Mouse (Mus musculus): Measurements from ENCODE around the gene Mfsd2a. TPM values are rescaled to one million over a fixed set of nuclear protein-coding genes. Genes with fewer than 3 reads are reported as not detected.

Gene Mfsd2a
- total and polyA plus RNA-seq, 2 experiments, result 32.8 to 44.0 TPM

DNA sequence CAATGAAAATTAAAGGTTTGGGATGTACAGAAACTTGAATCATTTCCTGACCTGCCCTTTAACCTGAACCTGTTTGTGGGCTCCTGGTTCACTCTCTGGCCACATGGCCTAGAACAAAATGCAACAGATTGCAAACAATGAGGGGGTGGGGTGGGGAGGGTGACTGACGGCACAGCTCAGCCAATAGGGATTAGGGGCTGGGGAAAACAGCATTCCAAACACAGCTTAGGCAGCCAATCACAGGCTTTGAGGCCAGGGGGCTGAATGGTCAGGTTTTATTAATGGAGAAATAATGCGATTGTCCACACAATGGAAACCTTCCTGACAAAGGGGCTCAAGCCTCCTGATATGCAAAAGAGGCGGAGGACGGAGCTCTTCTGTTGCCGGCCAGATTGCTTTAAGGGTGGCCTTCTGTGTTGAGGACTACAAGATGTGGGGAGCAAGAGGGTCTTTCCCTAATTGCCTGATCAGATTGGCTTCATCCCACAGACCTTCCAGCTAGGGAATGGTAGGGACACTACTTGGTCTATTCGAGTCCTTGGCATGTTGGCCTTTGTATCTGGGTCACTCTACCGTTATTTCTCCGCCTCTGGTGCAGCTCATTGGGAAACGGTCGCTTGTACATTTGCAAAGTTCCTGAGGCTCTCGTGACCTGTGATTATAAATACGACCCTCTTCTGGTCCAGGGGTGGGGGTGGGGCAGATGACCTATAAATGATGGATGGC is 37.7 kb upstream of the Mfsd2a start:
- H3K4me1 ChIP-seq (ENCODE audit: control insufficient read depth, insufficient read depth, low read length), result peaks cover 18% of the 10 kb centered on the region
- 0 out of 2 replicates have a peak, but pooled peaks cover 2% of the 10 kb centered on the region for H3K79me2 ChIP-seq (ENCODE audit: control insufficient read depth, insufficient read depth, low read length)
- H3K27ac ChIP-seq (replicated peaks; ENCODE audit: insufficient read depth, low read depth, low read length), result peak overlapping the region; percentile 90
- no peak for TF ChIP-seq POLR2A (IDR thresholded peaks at IDR 0.05; ENCODE audit: extremely low read depth, insufficient read depth, low read length)
- TF ChIP-seq CTCF (IDR thresholded peaks at IDR 0.05; ENCODE audit: low read depth, low read length), result no peak
- peak overlapping the region; percentile 64 for H3K9ac ChIP-seq (ENCODE audit: low read depth, low read length)
- DNase-seq (ENCODE audit: extremely low read depth, low read depth, low spot score), result peak; percentile 88
- peak overlapping the region; percentile 45 for H3K4me3 ChIP-seq (ENCODE audit: insufficient read depth, low read depth, low read length)
- H3K27me3 ChIP-seq (ENCODE audit: control insufficient read depth, insufficient read depth, low read length), result no peaks in the 10 kb centered on the region
- 11% methylated on average over 12 of the region's 12 CpGs for WGBS
- H3K36me3 ChIP-seq (ENCODE audit: control insufficient read depth, insufficient read depth, low read length), result no peaks in the 10 kb centered on the region

- Histone ChIP-seq H3K36me3 (ENCODE audit: control insufficient read depth, insufficient read depth, low read length) (no peaks in the 10 kb centered on the region), H3K27me3 (ENCODE audit: control insufficient read depth, insufficient read depth, low read length) (no peaks in the 10 kb centered on the region), H3K4me1 (ENCODE audit: control insufficient read depth, insufficient read depth, low read length) (peaks cover 18% of the 10 kb centered on the region), H3K79me2 (ENCODE audit: control insufficient read depth, insufficient read depth, low read length) (0 out of 2 replicates have a peak, but pooled peaks cover 2% of the 10 kb centered on the region), H3K4me3 (ENCODE audit: insufficient read depth, low read depth, low read length) (peak overlapping the region; percentile 94), H3K9ac (ENCODE audit: low read depth, low read length) (peak overlapping the region; percentile 98), H3K27ac (replicated peaks; ENCODE audit: insufficient read depth, low read depth, low read length) (peak overlapping the region; percentile 84)
- no peak for DNase-seq (ENCODE audit: extremely low read depth, low read depth, low spot score)
- WGBS, result under 1% methylated on average over 47 of the region's 47 CpGs
- TF ChIP-seq CTCF (IDR thresholded peaks at IDR 0.05; ENCODE audit: low read depth, low read length), result 0 out of 2 replicates have a peak, but pooled peaks have one; percentile 2
- no peak for TF ChIP-seq POLR2A (IDR thresholded peaks at IDR 0.05; ENCODE audit: extremely low read depth, insufficient read depth, low read length)
Observed at GRCm38 (mm10) chr4:122996618-122997381, 35.8 kb upstream of the Mfsd2a start.

DNA sequence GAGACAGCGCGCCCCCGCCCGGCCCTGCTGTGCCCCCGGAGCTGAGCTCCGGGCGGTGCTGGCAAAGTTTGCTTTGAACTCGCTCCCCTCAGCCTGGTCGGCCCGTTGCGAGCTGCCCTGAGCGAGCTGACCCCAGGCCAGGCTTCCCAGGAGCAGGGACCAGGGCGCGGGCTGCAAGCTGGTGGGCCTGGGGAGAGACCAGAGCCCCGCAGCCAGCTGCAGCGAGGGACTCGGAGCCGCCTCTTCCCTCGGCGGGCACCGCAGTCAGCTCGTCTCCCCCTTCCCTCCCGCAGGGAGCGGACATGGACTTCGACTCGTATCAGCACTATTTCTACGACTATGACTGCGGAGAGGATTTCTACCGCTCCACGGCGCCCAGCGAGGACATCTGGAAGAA is 35.2 kb upstream of the Mfsd2a start:
- DNase-seq (ENCODE audit: extremely low read depth, low read depth, low spot score), result no peak
- peak overlapping the region; percentile 98 for H3K9ac ChIP-seq (ENCODE audit: low read depth, low read length)
- WGBS, result 0% methylated on average over 32 of the region's 32 CpGs
- TF ChIP-seq POLR2A (IDR thresholded peaks at IDR 0.05; ENCODE audit: extremely low read depth, insufficient read depth, low read length) (no peak), CTCF (IDR thresholded peaks at IDR 0.05; ENCODE audit: low read depth, low read length) (no peak)
- H3K27me3 ChIP-seq (ENCODE audit: control insufficient read depth, insufficient read depth, low read length), result no peaks in the 10 kb centered on the region
- peak overlapping the region; percentile 94 for H3K4me3 ChIP-seq (ENCODE audit: insufficient read depth, low read depth, low read length)
- H3K36me3 ChIP-seq (ENCODE audit: control insufficient read depth, insufficient read depth, low read length), result no peaks in the 10 kb centered on the region
- 0 out of 2 replicates have a peak, but pooled peaks cover 2% of the 10 kb centered on the region for H3K79me2 ChIP-seq (ENCODE audit: control insufficient read depth, insufficient read depth, low read length)
- peaks cover 16% of the 10 kb centered on the region for H3K4me1 ChIP-seq (ENCODE audit: control insufficient read depth, insufficient read depth, low read length)
- peak overlapping the region; percentile 84 for H3K27ac ChIP-seq (replicated peaks; ENCODE audit: insufficient read depth, low read depth, low read length)

- 0 out of 2 replicates have a peak, but pooled peaks cover 2% of the 10 kb centered on the region for H3K79me2 ChIP-seq (ENCODE audit: control insufficient read depth, insufficient read depth, low read length)
- H3K9ac ChIP-seq (ENCODE audit: low read depth, low read length), result peak within 1 kb of the TSS; percentile 98
- no peak for DNase-seq (ENCODE audit: extremely low read depth, low read depth, low spot score)
- H3K36me3 ChIP-seq (ENCODE audit: control insufficient read depth, insufficient read depth, low read length), result no peaks in the 10 kb centered on the region
- WGBS, result under 1% methylated on average over 68 of the region's 69 CpGs
- H3K4me3 ChIP-seq (ENCODE audit: insufficient read depth, low read depth, low read length), result peak within 1 kb of the TSS; percentile 94
- H3K27ac ChIP-seq (replicated peaks; ENCODE audit: insufficient read depth, low read depth, low read length), result peak within 1 kb of the TSS; percentile 84
- TF ChIP-seq CTCF (IDR thresholded peaks at IDR 0.05; ENCODE audit: low read depth, low read length), result peak; percentile 93
- TF ChIP-seq POLR2A (IDR thresholded peaks at IDR 0.05; ENCODE audit: extremely low read depth, insufficient read depth, low read length), result peak; percentile 8; the same call in 1 of the 2 replicates
- H3K27me3 ChIP-seq (ENCODE audit: control insufficient read depth, insufficient read depth, low read length), result no peaks in the 10 kb centered on the region
- H3K4me1 ChIP-seq (ENCODE audit: control insufficient read depth, insufficient read depth, low read length), result peaks cover 15% of the 10 kb centered on the region
Observed at GRCm38 (mm10) chr4:122995404-122996220, 34.6 kb upstream of the Mfsd2a start, which contains the start of gene Mycl. Gene Mycl (plus strand): TSS chr4:122995652.

DNA sequence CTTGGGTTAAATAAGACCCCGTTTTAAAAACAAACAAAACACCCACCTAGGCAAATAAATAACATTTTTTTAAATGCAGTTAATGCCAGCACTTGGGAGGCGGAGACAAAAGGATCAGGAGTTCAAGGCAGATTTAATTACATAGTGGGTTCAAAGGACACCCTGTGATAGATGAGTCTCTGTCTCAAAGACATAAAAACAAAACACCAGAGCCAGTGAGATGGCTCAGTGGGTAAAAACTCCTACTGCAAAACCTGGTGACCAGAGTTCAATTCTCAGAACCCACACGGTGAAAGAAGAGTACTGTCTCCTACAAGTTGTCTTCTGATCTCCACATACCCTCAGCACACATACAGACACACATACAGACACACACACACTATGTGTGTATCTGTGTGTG is 31.3 kb upstream of the Mfsd2a start:
- no peak overlapping the region for H3K27ac ChIP-seq (replicated peaks; ENCODE audit: insufficient read depth, low read depth, low read length)
- H3K27me3 ChIP-seq (ENCODE audit: control insufficient read depth, insufficient read depth, low read length), result no peaks in the 10 kb centered on the region
- no peak for DNase-seq (ENCODE audit: extremely low read depth, low read depth, low spot score)
- H3K4me1 ChIP-seq (ENCODE audit: control insufficient read depth, insufficient read depth, low read length), result peaks cover 4% of the 10 kb centered on the region; the same call in 1 of the 2 replicates
- H3K79me2 ChIP-seq (ENCODE audit: control insufficient read depth, insufficient read depth, low read length), result 0 out of 2 replicates have a peak, but pooled peaks cover 2% of the 10 kb centered on the region
- no peak overlapping the region for H3K4me3 ChIP-seq (ENCODE audit: insufficient read depth, low read depth, low read length)
- TF ChIP-seq CTCF (IDR thresholded peaks at IDR 0.05; ENCODE audit: low read depth, low read length) (no peak), POLR2A (IDR thresholded peaks at IDR 0.05; ENCODE audit: extremely low read depth, insufficient read depth, low read length) (no peak)
- H3K9ac ChIP-seq (ENCODE audit: low read depth, low read length), result no peak overlapping the region
- WGBS, result 27% methylated on average over 3 of the region's 3 CpGs
- no peaks in the 10 kb centered on the region for H3K36me3 ChIP-seq (ENCODE audit: control insufficient read depth, insufficient read depth, low read length)
